Mouse (Mus musculus): ENCODE data around the gene Zdhhc5.

- TF ChIP-seq CTCF (IDR thresholded peaks at IDR 0.05; ENCODE audit: borderline replicate concordance, insufficient read depth, low read length), result no peak
- TF ChIP-seq POLR2A (IDR thresholded peaks at IDR 0.05; ENCODE audit: low read depth, low read length), result no peak
These were observed 43.7 kb upstream of the Zdhhc5 start for GRCm38 (mm10) chr2:84758542-84759127.
